Mouse (Mus musculus) CD4-positive naive resting alpha-beta T cell, adult 57 days (primary cell): Measurements from ENCODE around the gene Nudt8. TPM values are rescaled to one million over a fixed set of nuclear protein-coding genes. Genes with fewer than 3 reads are reported as not detected.

Experiments
- total RNA-seq: library from RNA; stranded (reverse); gene quantifications from one replicate; pipeline ENCODE4 v1.2.4, GENCODE M21; 2023

The Nudt8 gene
- total RNA-seq, result 9.0 TPM

GRCm38 (mm10) chr19:4000119-4000900 lies at the start of gene Nudt8, which contains the start of gene Gm49405:
Gene Nudt8 (plus strand): TSS chr19:4000580.
Gene Gm49405 (plus strand): TSS chr19:4000626.

GRCm38 (mm10) chr19:3958470-3958869 lies 41.9 kb upstream of the Nudt8 start, which contains the start of gene Aldh3b3:
Gene Aldh3b3 (plus strand): TSS chr19:3958645.

GRCm38 (mm10) chr19:3972229-3972628 lies 28.2 kb upstream of the Nudt8 start, which contains the start of gene Aldh3b2:
Gene Aldh3b2 (plus strand): TSS chr19:3972328.

GRCm38 (mm10) chr19:3986334-3986733 lies 14.0 kb upstream of the Nudt8 start, which contains the start of gene Acy3:
Gene Acy3 (plus strand): TSS chr19:3986570.

GRCm38 (mm10) chr19:3992416-3992815 lies 8.0 kb upstream of the Nudt8 start, which contains the start of gene Tbx10:
Gene Tbx10 (plus strand): TSS chr19:3992752.

GRCm38 (mm10) chr19:4003112-4003511 lies 2.7 kb downstream of the Nudt8 start, which contains the start of gene Doc2g:
Gene Doc2g (plus strand): TSS chr19:4003313.

GRCm38 (mm10) chr19:4012432-4013022 lies 12.1 kb downstream of the Nudt8 start, which contains the start of gene Ndufv1:
Gene Ndufv1 (minus strand): TSS chr19:4012806.

GRCm38 (mm10) chr19:4037788-4038232 lies 37.4 kb downstream of the Nudt8 start, which contains the start of gene Gstp1:
Gene Gstp1 (minus strand): TSS chr19:4037985.

GRCm38 (mm10) chr19:4045966-4046865 lies 45.8 kb downstream of the Nudt8 start, which contains the start of gene Gstp2:
Gene Gstp2 (minus strand): TSS chr19:4046023.

Other genes with a start within 250 kb of the Nudt8 start
- gene Kmt5b, start 233.2 kb upstream of the Nudt8 start, total RNA-seq, result 169 TPM
- 62.4 TPM for gene Chka, start 148.8 kb upstream of the Nudt8 start, total RNA-seq
- 58.1 TPM for gene Tcirg1, start 93.4 kb upstream of the Nudt8 start, total RNA-seq
- gene Ndufs8, start 87.8 kb upstream of the Nudt8 start, total RNA-seq, result 53.0 TPM
- gene Aldh3b1, start 70.8 kb upstream of the Nudt8 start, total RNA-seq, result 0.86 TPM
- 27.8 TPM for gene Unc93b1, start 65.4 kb upstream of the Nudt8 start, total RNA-seq
- gene Aldh3b3, start 41.9 kb upstream of the Nudt8 start, total RNA-seq, result not detected
- not detected for gene Aldh3b2, start 28.3 kb upstream of the Nudt8 start, total RNA-seq
- gene Acy3, start 14.0 kb upstream of the Nudt8 start, total RNA-seq, result not detected
- not detected for gene Tbx10, start 7.8 kb upstream of the Nudt8 start, total RNA-seq
- gene Gm49405, start within 50 bp of the Nudt8 start, total RNA-seq, result 1.7 TPM
- gene Doc2g, start 2.7 kb downstream of the Nudt8 start, total RNA-seq, result 3.0 TPM
- 85.1 TPM for gene Ndufv1, start 12.2 kb downstream of the Nudt8 start, total RNA-seq
- 196 TPM for gene Gstp1, start 37.4 kb downstream of the Nudt8 start, total RNA-seq
- gene Gstp2, start 45.4 kb downstream of the Nudt8 start, total RNA-seq, result 21.0 TPM
- gene Gstp3, start 59.0 kb downstream of the Nudt8 start, total RNA-seq, result 32.9 TPM
- gene Cabp2, start 81.0 kb downstream of the Nudt8 start, total RNA-seq, result not detected
- 186 TPM for gene Cdk2ap2, start 96.6 kb downstream of the Nudt8 start, total RNA-seq
- 314 TPM for gene Pitpnm1, start 99.4 kb downstream of the Nudt8 start, total RNA-seq
- gene Aip, start 125.3 kb downstream of the Nudt8 start, total RNA-seq, result 151 TPM
- gene Gpr152, start 139.2 kb downstream of the Nudt8 start, total RNA-seq, result 0.80 TPM
- 1.1 TPM for gene Cabp4, start 143.5 kb downstream of the Nudt8 start, total RNA-seq
- 129 TPM for gene Coro1b, start 148.0 kb downstream of the Nudt8 start, total RNA-seq
- 260 TPM for gene Ptprcap, start 153.0 kb downstream of the Nudt8 start, total RNA-seq
- 35.8 TPM for gene Rps6kb2, start 162.8 kb downstream of the Nudt8 start, total RNA-seq
- gene Carns1, start 174.9 kb downstream of the Nudt8 start, total RNA-seq, result 69.3 TPM
- 305 TPM for gene Tbc1d10c, start 190.7 kb downstream of the Nudt8 start, total RNA-seq
- gene Ppp1ca, start 191.5 kb downstream of the Nudt8 start, total RNA-seq, result 351 TPM
- gene Rad9a, start 201.1 kb downstream of the Nudt8 start, total RNA-seq, result 45.2 TPM
- 143 TPM for gene Clcf1, start 213.7 kb downstream of the Nudt8 start, total RNA-seq
- gene AC109138.7, start 213.8 kb downstream of the Nudt8 start, total RNA-seq, result not detected
- 66.6 TPM for gene Pold4, start 231.3 kb downstream of the Nudt8 start, total RNA-seq